Mouse (Mus musculus) 416B (cell line): ENCODE measurements around the gene Kcnh1.

ENCODE experiments used
- DNase-seq: peaks from one replicate; pipeline ENCODE4 v3.0.0; 2011; ENCODE audit warnings: low read depth

Kcnh1 gene

DNA sequence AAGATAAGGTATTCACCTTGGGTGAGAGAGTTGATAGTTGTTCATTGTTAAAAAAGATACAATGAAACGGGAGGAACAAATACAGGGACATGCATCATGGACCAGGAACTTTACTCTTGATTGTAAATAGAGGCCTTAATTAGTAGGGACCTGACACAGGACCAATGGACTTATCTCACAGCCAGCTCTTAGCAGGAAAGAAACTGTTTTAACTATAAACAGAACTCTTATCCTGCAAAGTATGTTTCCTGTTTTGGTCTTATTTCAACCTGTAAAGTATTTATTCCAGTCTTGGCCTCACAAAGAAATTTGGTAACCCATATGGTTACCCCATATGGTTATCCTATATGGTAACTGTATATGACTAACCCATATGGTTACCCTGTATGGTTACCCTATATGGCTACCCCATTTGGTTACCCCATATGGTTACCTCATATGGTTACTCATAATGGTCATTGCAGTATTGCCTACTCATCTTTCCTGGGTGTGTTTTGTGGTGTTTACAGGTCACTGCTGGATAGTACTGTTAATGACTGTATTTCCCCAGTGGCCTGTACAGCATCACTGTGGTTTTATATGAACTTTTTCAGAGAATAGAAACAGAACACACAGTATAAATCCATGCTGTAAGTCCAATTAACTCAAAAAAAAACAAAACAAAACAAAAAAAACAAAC is 125.0 kb downstream of the Kcnh1 start:
- peak; percentile 60 for DNase-seq

GRCm38 (mm10) chr1:192324223-192324622 is 133.6 kb downstream of the Kcnh1 start:
- no peak for DNase-seq

- DNase-seq: no peak
Observed at GRCm38 (mm10) chr1:192327052-192327451, 136.5 kb downstream of the Kcnh1 start.

- no peak for DNase-seq
Observed at GRCm38 (mm10) chr1:192331207-192331606, 140.6 kb downstream of the Kcnh1 start.

GRCm38 (mm10) chr1:192336029-192336428 is 145.5 kb downstream of the Kcnh1 start:
- no peak for DNase-seq

- DNase-seq: no peak
Observed at GRCm38 (mm10) chr1:192339361-192340077, 148.9 kb downstream of the Kcnh1 start.

GRCm38 (mm10) chr1:192341774-192342173 is 151.2 kb downstream of the Kcnh1 start:
- DNase-seq: no peak

- no peak for DNase-seq
Observed at GRCm38 (mm10) chr1:192343996-192344395, 153.4 kb downstream of the Kcnh1 start.

DNA sequence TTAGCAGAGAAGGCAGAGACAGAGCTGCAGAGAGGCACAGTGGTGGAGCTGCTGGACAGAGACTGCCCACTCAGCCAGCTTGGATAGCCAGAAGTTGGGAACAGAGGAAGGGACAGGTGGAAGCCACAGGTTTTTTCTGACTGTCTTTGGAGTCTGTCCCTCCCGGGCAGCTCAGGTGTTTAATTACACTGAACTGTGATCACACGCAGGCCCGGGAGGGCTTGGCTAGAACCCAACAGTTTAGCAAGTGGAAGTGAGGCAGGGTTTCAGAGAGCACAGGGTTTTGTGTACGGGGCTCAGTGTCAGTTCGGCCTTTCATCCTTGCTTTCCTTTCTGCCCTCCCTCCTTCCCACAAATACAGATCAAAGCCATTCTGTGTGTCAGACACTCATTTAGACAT is 156.8 kb downstream of the Kcnh1 start:
- DNase-seq: no peak

- no peak for DNase-seq
Observed at GRCm38 (mm10) chr1:192356231-192356630, 165.7 kb downstream of the Kcnh1 start.

- DNase-seq: no peak
Observed at GRCm38 (mm10) chr1:192359212-192359611, 168.6 kb downstream of the Kcnh1 start.

DNA sequence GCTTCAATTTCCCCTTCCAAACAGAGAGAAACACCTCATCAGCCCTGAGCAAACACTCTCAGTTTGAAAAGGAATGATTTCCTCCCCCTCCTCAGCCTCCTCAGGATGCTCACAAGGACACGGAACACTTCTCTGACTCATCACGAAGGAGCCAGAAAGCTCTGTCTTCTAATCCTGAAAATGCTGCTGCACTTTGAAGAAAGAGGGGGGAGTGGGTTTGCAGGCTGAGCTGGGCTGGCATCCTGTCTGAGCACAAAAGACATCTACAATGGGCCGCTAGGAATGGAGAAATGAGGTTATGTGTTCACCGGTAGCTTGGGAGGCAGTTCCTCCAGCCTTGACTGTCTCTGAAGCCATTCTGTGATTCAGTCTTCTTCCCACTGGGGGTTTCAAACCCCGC is 177.8 kb downstream of the Kcnh1 start:
- no peak for DNase-seq

DNA sequence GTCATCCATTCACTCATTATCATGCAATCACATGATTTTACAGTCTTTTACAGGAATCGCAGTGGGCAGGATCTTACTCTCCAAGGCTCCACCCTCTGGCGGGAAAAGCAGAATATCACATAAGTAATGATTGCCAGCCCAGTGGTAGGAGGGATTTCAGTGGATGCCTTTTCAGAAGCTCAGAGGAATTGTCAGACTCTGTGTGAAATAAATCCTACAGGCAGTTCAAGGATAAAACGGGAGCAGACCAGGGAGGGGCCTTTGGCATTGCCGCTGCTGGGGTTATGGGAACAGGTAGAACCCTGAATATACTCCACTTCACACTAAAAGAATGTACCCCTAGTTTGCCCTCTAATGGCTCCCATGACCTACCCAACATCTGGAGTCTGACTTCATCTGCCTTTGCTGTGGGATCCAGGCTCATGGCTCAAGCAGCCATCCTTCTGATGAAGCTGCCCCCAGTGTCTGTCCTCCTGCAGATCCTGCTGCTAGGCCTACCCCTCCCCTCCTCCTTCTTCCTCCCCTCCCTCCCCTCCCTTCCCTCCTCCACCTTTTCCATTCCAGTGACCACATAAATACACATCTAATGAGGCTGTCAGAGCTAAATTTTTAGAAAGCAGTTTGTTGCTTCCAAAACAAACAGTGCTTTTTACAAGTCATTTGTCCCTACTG is 181.5 kb downstream of the Kcnh1 start:
- DNase-seq: no peak

DNA sequence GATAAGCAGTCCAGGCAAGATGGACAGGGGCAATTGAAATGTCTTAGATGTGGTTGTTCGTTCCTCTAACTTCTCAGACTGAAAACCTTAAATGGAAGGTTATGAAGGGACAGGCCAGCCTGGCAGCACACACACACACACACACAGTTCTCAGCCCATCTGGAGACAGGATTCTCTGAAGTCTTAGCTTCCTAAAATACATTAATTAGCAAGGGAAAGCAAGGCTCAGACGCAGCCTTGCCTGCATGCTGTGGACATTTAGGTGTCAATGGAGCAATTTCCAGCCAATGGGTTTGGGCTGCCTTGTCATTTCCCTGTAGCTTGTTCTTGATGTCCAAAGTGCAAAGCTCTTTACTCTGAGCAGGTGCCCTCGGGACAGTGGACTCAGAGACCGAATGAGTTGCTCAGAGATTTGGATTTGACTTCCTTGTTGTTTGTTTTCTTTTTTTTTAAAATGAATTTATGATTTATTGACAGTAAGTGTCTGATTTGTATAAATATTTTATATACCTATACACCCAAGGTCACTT is 188.0 kb downstream of the Kcnh1 start:
- DNase-seq: no peak

DNA sequence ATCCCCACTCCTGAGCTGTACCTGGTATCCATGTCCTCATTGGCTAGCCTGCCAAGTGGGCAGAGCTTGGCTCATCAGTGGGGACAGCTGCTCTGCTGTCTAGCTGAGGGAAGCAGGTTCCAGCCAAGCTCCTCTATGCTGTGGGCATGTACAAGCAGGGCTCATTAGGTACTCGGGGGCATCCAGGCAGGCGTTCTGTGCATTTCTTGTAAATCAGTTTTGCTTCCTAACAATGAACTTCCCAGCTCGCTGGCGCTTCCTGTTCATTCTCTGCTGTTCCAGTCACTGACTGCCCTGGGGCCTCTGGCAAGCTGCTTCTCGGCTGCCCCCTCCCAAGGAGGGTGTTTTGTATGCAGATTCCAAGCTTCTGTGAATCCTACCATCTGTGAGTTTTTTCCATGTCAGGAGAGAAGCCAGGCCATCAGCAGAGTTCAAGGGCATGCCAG is 190.0 kb downstream of the Kcnh1 start:
- DNase-seq: no peak

- DNase-seq: no peak
Observed at GRCm38 (mm10) chr1:192387624-192388023, 197.1 kb downstream of the Kcnh1 start.

GRCm38 (mm10) chr1:192391041-192391440 is 200.5 kb downstream of the Kcnh1 start:
- DNase-seq: no peak

DNA sequence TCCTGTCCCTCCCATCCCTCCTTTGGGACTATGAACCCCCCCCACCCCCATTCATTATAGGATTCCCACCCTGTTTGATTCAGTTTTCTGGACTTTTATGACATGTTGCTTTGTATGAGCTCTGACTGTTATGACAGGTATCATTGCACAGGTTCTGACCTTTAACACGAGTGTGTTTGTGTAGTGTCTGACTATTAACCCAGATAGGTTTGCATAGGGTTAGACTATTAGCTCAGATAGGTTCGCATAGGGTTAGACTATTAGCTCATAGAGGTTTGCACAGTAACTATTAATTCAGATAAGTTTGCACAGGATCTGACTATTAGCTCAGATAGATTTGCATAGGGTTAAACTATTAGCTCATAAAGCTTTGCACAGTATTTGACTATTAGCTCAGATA is 201.7 kb downstream of the Kcnh1 start:
- no peak for DNase-seq

GRCm38 (mm10) chr1:192399667-192400490 is 209.3 kb downstream of the Kcnh1 start:
- DNase-seq: no peak

GRCm38 (mm10) chr1:192400991-192401390 is 210.4 kb downstream of the Kcnh1 start:
- no peak for DNase-seq

GRCm38 (mm10) chr1:192402911-192403704 is 212.5 kb downstream of the Kcnh1 start:
- DNase-seq: no peak
